Mouse (Mus musculus): ENCODE results near the gene Pbx1.

Pbx1 gene

DNA sequence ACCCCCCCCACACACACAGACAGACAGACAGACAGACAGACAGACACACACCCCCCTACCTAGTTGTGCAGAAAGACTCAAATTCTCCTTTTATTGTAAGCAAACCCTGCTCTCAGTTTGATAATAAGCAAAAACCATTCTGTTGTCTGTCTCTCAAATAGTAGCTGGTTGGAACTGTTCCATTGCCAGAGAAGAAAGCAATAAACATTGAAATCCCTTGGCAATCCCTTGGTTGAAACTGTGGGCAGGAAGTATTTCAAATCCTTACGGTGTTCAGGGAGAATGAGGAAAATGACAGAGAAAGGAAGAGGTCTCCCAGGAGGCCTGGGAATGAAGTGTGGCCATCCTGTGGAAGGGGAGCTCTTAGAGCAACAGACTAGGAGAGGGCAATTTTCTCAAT is 201.2 kb downstream of the Pbx1 start:
- in situ Hi-C loops (cut with MboI, MseI), result no loop called here

- in situ Hi-C loops (cut with MboI, MseI), result no loop called here
Measured at GRCm38 (mm10) chr1:168230134-168230533, 201.9 kb downstream of the Pbx1 start.

- in situ Hi-C loops (cut with MboI, MseI), result no loop called here
Measured at GRCm38 (mm10) chr1:168228756-168229526, 203.1 kb downstream of the Pbx1 start.

GRCm38 (mm10) chr1:168226150-168226549 is 205.9 kb downstream of the Pbx1 start:
- in situ Hi-C loops (cut with MboI, MseI), result no loop called here

GRCm38 (mm10) chr1:168225595-168226127 is 206.4 kb downstream of the Pbx1 start:
- in situ Hi-C loops (cut with MboI, MseI), result no loop called here

DNA sequence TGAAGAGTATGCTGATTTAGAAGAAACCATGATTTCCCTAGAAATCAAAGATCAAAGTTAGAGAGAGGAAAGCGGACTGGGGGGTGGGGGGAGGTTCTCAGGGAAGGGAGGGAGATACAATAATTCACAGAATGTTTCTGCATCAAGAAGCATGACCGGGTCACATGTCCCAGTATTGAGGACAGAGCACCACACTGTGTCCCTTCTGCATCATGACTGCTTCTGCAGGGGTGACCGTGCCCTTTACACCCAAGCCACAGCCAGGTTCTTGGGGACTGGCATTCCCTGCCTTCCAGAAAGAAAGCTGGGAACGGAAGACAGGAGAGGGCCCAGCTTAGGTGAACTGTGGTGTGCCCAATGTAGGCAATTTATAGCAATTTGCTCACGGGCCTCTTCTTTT is 207.9 kb downstream of the Pbx1 start:
- in situ Hi-C loops (cut with MboI, MseI), result no loop called here

DNA sequence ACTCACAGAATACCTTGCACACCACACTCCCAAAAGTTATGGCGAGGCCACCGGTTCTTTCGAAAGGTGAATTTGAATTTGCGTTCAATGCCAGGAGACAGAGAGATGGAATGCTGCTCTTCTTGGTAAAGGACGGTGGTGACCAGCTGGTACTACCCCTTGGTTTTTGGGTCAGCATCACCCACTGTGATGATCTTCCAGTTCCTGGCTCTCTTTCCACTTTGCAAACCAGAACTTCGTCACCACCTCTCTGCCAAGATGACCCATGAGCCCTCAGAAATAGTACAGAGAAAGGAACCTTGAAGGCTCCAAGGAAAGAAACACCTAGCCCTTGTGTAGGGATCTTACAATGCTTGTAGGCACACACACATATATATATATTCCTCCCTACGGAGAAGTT is 209.3 kb downstream of the Pbx1 start:
- in situ Hi-C loops (cut with MboI, MseI), result no loop called here

GRCm38 (mm10) chr1:168221071-168221521 is 211.0 kb downstream of the Pbx1 start:
- in situ Hi-C loops (cut with MboI, MseI), result no loop called here

DNA sequence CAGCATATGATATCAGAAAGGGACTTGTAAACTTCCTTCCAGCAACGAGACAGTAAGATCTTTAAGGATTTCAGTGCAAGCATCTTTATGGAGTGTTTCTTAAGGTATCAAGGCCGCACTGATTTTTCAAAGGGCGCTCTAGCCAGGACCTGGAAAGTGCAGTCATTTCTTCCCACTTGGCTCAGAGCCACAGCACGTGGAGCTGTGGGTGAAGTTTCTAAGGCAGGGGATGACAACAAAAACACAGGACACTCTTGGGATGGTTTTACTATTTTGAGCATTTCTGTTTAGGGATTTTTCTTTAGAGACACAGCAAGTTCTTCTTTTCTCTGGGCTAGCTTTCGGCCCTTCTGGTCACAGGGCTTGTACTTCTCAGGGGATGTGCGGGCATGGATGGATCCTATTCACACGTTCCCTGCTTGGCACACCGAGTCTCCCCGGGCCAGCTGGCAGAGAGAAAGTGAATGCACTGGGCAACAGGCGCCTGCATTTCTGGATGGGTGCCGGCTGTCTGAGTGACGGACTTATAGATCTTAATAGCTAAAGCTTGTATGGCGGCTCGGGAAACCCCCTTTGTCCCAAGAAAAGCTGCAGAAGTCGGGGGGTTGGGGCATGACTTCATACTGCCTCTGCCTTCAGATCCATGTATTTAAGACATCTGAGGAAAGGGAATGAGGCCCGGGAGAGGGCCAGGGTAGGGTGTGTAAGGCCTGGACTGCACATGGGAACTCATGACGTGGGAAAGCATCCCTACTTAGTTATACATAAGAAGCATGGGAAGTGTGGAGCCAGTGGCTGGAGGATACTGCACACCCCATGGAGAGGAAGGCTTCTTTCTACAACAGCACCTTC is 215.9 kb downstream of the Pbx1 start:
- in situ Hi-C loops (cut with MboI, MseI), result no loop called here

- in situ Hi-C loops (cut with MboI, MseI), result no loop called here
Measured at GRCm38 (mm10) chr1:168215468-168215867, 216.6 kb downstream of the Pbx1 start.

DNA sequence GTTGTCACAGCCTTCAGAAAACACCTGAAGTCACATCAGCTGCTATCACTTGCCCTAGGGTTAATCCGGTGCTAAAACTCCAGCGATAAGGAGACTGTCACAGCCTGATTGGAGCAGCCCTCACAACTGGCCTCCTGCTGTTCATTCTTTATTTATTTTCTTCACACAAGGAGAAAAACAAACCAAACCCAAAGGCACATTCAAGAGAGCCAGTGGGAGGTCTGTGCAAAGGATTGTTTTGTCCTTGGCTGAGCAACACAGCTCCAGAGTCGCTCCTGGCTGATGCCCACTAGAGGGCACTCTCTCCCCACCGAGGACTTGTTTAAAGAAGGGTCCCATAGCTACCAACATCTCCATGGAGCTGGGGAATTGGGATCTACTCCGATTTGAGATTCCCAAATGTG is 218.0 kb downstream of the Pbx1 start:
- in situ Hi-C loops (cut with MboI, MseI), result no loop called here

DNA sequence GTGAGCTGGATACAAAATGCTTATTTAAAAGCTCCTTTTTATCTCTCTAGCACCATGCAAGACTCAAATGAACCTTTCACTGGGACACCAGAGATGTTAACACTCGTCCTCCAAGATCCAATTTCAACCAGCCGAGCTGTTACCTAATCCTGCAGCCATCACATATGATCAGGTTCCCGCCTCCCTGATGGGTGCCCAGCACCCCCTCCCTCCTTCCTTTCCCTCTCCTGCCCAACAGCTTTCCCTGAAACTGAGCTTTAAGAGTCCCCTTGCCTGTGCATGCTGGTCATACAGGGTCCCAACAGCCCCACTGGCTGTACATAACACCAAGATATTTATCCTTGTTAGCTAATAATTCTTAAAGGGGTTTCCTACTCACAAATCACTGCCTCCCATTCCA is 218.5 kb downstream of the Pbx1 start:
- in situ Hi-C loops (cut with MboI, MseI), result no loop called here

GRCm38 (mm10) chr1:168210401-168210800 is 221.7 kb downstream of the Pbx1 start:
- in situ Hi-C loops (cut with MboI, MseI), result no loop called here

DNA sequence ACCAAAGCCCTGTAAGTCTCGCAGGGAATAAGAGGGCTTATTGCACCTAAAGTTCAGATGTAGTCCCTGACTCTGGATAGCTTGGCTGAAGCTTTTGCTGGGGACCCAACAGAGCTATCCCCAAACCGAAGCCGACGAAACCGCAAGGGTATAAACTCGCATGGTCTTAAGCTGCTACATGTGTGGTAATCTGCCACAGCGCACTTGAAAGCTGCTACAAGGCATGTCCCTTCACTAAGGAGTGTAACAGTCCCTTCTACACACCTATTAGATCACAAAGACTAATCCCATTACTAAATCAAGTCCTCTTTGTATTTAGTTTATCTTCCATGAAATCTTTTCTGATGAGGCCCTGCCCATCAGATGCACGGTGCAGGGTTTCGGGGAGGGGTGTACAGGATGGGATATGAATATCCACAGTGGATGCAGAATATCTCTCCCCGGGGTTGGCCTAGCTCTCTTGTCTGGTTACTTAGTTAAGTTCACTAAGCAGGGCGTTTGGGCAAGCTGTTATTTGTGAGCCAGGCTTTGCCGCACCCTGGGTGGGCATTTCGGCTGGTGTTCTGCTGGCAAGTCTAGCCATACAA is 231.4 kb downstream of the Pbx1 start:
- in situ Hi-C loops (cut with MboI, MseI), result no loop called here

DNA sequence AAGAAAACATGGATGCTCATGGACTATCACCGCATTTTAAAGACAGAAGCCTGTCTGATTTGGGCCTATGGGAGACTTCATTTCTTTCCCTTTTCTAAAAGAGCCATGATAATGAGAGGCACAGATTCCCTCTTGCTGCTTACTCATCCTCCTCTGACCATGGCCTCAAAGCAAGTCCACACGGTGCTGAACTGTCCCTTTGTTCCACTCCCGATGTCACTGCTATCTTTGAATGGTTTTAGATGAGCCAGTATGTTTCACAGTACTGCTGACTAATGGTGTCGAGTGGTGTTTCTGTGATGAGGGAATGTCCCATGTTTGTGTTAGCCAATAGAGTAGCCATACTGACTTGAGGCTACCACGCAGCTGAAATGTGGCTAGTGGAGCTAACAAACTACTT is 233.8 kb downstream of the Pbx1 start:
- in situ Hi-C loops (cut with MboI, MseI), result no loop called here

DNA sequence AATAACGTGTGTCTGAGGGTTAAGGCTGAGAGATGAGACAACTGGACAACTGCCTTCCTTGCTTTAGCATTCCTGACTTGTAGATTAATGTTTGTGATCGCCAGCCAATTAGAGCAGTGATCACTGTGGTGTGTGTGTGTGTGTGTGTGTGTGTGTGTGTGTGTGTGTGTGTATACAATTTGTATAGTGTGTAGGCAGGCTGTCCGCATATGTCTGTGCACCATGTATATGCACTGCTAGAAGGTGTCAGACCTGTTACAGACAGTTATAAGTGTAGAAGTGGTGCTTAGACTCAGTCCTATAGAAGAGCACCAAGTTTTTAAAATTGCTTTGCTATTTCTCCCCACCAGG is 234.2 kb downstream of the Pbx1 start:
- in situ Hi-C loops (cut with MboI, MseI), result no loop called here

DNA sequence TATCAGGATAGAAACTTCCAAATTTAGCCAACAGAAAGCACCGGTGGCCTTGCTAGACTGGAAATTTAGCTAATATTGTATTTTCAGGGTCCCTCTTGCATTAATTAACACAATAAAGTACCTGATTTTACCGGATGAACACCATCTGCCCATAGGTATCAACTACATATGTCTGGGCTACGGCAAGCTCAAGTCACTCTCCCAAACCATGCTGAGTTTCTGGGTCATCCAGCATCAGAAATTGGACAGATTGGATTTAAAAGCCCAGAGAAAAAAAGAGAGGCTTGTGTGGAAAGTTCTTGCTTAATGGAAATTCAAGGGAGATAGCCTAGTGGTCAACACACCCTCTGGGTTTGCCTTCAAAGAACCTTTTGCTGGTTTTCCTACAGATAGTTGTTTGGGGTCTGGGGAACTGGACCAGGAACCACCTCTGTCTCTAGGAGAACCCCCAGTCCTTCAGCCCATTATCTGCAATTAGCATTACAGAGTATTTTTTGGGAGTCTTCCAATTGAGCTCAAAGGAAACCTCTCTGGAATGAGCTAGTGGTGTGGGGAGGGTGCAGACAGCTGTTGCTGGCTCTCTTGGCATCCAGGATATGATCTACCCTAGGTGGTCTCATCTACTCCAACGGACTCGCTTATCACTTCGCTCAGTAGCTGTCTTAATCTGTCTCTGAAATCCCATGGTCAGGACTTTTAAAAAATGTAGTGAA is 234.7 kb downstream of the Pbx1 start:
- in situ Hi-C loops (cut with MboI, MseI), result no loop called here

DNA sequence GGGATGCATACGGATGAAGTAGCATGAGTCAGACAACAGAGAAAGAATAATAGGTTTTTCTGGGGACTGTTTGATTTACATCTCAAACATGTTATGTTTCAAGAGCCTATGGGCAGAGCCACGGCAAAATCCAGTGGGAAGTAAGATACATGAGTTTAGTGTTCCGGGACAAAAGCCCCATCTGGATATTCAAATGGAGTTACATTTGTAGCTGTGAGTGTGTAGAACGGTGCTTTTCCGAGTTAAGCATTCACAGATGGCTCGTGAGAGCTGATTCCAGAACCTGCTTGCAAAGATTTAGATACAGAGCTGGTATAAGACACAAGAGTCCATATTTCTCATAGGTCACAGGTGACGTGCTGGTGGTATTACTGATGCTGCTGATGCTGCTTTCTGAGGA is 238.7 kb downstream of the Pbx1 start:
- in situ Hi-C loops (cut with MboI, MseI), result no loop called here

DNA sequence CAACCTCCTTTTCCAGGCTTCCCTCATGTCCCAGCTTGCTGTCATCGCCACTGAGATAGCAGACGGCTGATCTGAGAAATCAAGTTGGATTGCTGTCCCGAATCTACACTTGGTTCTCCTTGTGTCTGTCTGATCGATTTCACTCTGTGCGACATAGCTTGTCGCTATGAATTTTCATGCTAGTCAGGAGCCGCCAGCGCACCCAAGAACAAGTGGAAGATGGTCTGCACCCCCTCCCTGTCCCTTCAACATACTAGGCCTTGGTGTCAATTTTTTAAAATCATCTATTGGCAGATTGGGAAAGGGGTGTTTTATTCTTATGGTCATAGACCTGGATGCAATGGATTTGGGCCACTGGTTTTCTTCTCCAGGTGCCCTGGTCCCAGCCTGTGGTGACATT is 249.3 kb downstream of the Pbx1 start:
- in situ Hi-C loops (cut with MboI, MseI), result no loop called here

DNA sequence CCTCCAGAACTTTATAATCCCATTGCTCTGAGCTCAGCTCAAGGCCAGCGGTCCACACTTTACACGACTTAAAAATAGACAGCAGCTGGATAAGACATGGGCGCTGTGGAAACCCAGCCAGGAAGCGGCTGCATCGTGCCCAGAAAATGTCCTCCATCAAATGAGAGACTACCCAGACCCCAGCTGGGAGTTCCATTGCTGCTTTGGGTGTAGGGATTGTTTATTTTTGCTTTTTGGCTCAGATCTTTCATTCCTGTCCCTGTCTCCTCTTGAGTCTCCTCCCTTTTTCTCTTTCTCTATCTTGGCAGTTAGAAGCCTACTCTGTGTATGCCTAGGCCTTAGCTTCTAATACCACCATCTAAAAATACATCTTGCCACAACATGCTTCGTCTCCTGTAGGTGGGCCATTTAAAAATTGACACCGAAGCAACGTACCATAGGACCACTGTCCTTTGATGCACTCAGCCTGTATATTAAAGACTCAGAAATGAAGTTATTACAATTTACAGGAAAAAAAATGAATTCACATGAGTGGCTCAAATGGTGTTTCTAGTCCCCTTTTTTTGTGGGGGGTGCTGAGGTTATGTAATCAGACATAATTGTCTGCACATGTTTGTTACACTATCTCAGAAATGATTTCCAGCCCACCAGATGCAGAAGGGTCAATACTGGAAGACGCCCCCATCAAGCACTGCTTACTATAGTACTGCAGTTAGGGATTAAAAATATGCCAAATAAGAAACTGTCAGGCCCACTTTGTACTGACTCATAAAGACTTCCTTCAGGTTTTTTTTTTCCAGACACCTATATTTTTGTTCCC is 251.2 kb downstream of the Pbx1 start:
- in situ Hi-C loops (cut with MboI, MseI), result no loop called here

- in situ Hi-C loops (cut with MboI, MseI), result no loop called here
Measured at GRCm38 (mm10) chr1:168179691-168180090, 252.4 kb downstream of the Pbx1 start.
